Mouse (Mus musculus) embryonic facial prominence, embryonic 15.5 days (tissue): Measurements from ENCODE around the gene App. TPM values are rescaled to one million over a fixed set of nuclear protein-coding genes. Genes with fewer than 3 reads are reported as not detected.

Experiments
- ATAC-seq: fragments of 200-750 bp; cut with Nextera tagmentation; 2 replicates; pipeline ENCODE4 v1.8.0; 2017; ENCODE audit warnings: low read depth, moderate TSS enrichment; ENCODE audit not compliant: insufficient number of reproducible peaks, low FRiP score, low TSS enrichment
- H3K27ac ChIP-seq: fragments of 300-500 bp; sonication (generic); replicated peaks from 2 replicates; pipeline ENCODE4 v1.5.1; 2015; ENCODE audit warnings: mild to moderate bottlenecking, inconsistent platforms
- H3K27me3 ChIP-seq: fragments of 300-500 bp; sonication (generic); 2 replicates; pipeline ENCODE4 v1.6.1; 2015; ENCODE audit warnings: inconsistent platforms
- H3K36me3 ChIP-seq: fragments of 300-500 bp; sonication (generic); 2 replicates; pipeline ENCODE4 v1.6.1; 2015; ENCODE audit warnings: mild to moderate bottlenecking, inconsistent platforms
- H3K4me1 ChIP-seq: fragments of 300-500 bp; sonication (generic); 2 replicates; pipeline ENCODE4 v1.6.1; 2015; ENCODE audit warnings: inconsistent platforms
- H3K4me2 ChIP-seq: fragments of 300-500 bp; sonication (generic); replicated peaks from 2 replicates; pipeline ENCODE4 v1.6.1; 2015; ENCODE audit warnings: mild to moderate bottlenecking, inconsistent platforms
- H3K4me3 ChIP-seq: fragments of 300-500 bp; sonication (generic); replicated peaks from 2 replicates; pipeline ENCODE4 v1.5.1; 2015; ENCODE audit warnings: mild to moderate bottlenecking, inconsistent platforms
- H3K9ac ChIP-seq: fragments of 300-500 bp; sonication (generic); 2 replicates; pipeline ENCODE4 v1.6.1; 2015; ENCODE audit warnings: inconsistent platforms
- H3K9me3 ChIP-seq: fragments of 300-500 bp; sonication (generic); replicated peaks from 2 replicates; pipeline ENCODE4 v1.6.1; 2016; ENCODE audit warnings: inconsistent platforms
- WGBS: fragments of 180-500 bp; shearing (Covaris S2); methylation state at CpG from one replicate; pipeline ENCODE4 v1.1.7; 2015; 5-methylcytosine and 5-hydroxymethylcytosine counted together
- polyA plus RNA-seq: library from polyadenylated mRNA; unstranded; fragments of >200 nt; fragmentation: Nextera tagmentation; extraction: Ambion mirVana; gene quantifications from 2 replicates; pipeline ENCODE4 v1.2.1, GENCODE M21; 2015

Gene App
- polyA plus RNA-seq, 1 experiment from 2014 or later, result 261 TPM

- H3K27ac ChIP-seq, result no peak overlapping the region
- H3K9ac ChIP-seq, result no peak overlapping the region
- no peak overlapping the region for H3K4me3 ChIP-seq
- H3K36me3 ChIP-seq, result peaks cover 33% of the 10 kb centered on the region; the same call in 1 of the 2 replicates
- ATAC-seq, result no peak
- H3K27me3 ChIP-seq, result no peaks in the 10 kb centered on the region
- 79% methylated on average over 6 of the region's 6 CpGs for WGBS
- no peak overlapping the region for H3K4me2 ChIP-seq
- no peaks in the 10 kb centered on the region for H3K9me3 ChIP-seq
- H3K4me1 ChIP-seq, result no peaks in the 10 kb centered on the region
These were observed 98.7 kb downstream of the App start for GRCm38 (mm10) chr16:85074889-85075288.

GRCm38 (mm10) chr16:85072624-85073023 lies 100.9 kb downstream of the App start:
- Histone ChIP-seq H3K4me3 (no peak overlapping the region), H3K4me1 (no peaks in the 10 kb centered on the region), H3K9me3 (no peaks in the 10 kb centered on the region), H3K27ac (no peak overlapping the region), H3K4me2 (no peak overlapping the region), H3K27me3 (no peaks in the 10 kb centered on the region), H3K9ac (no peak overlapping the region), H3K36me3 (peaks cover 18% of the 10 kb centered on the region; the same call in 1 of the 2 replicates)
- no peak for ATAC-seq
- WGBS, result 89% methylated on average over 12 of the region's 12 CpGs

- no peak for ATAC-seq
- H3K27me3 ChIP-seq, result no peaks in the 10 kb centered on the region
- H3K36me3 ChIP-seq, result peaks cover 18% of the 10 kb centered on the region; the same call in 1 of the 2 replicates
- no peak overlapping the region for H3K27ac ChIP-seq
- no peak overlapping the region for H3K4me2 ChIP-seq
- 89% methylated on average over 12 of the region's 12 CpGs for WGBS
- no peaks in the 10 kb centered on the region for H3K9me3 ChIP-seq
- H3K4me1 ChIP-seq, result no peaks in the 10 kb centered on the region
- H3K4me3 ChIP-seq, result no peak overlapping the region
- no peak overlapping the region for H3K9ac ChIP-seq
These were observed 101.8 kb downstream of the App start for GRCm38 (mm10) chr16:85071791-85072190.

- peaks cover 17% of the 10 kb centered on the region; the same call in 1 of the 2 replicates for H3K36me3 ChIP-seq
- WGBS, result 100% methylated on average over 1 of the region's 1 CpGs
- ATAC-seq, result no peak
- no peak overlapping the region for H3K4me3 ChIP-seq
- no peaks in the 10 kb centered on the region for H3K4me1 ChIP-seq
- H3K9ac ChIP-seq, result no peak overlapping the region
- no peaks in the 10 kb centered on the region for H3K27me3 ChIP-seq
- no peak overlapping the region for H3K4me2 ChIP-seq
- H3K9me3 ChIP-seq, result no peaks in the 10 kb centered on the region
- no peak overlapping the region for H3K27ac ChIP-seq
These were observed 102.3 kb downstream of the App start for GRCm38 (mm10) chr16:85071248-85071647.

GRCm38 (mm10) chr16:85067254-85067893 lies 106.2 kb downstream of the App start:
- H3K9me3 ChIP-seq, result no peaks in the 10 kb centered on the region
- H3K36me3 ChIP-seq, result peaks cover 9% of the 10 kb centered on the region; the same call in 1 of the 2 replicates
- H3K4me1 ChIP-seq, result no peaks in the 10 kb centered on the region
- H3K9ac ChIP-seq, result no peak overlapping the region
- no peak overlapping the region for H3K4me3 ChIP-seq
- H3K27me3 ChIP-seq, result no peaks in the 10 kb centered on the region
- no peak overlapping the region for H3K4me2 ChIP-seq
- 91% methylated on average over 13 of the region's 13 CpGs for whole genome bisulfite sequencing
- H3K27ac ChIP-seq, result no peak overlapping the region
- no peak for ATAC-seq

GRCm38 (mm10) chr16:85066227-85066626 lies 107.3 kb downstream of the App start:
- no peaks in the 10 kb centered on the region for H3K27me3 ChIP-seq
- H3K4me1 ChIP-seq, result no peaks in the 10 kb centered on the region
- no peak for ATAC-seq
- no peak overlapping the region for H3K4me3 ChIP-seq
- H3K36me3 ChIP-seq, result 0 out of 2 replicates have a peak, but pooled peaks cover 4% of the 10 kb centered on the region
- no peaks in the 10 kb centered on the region for H3K9me3 ChIP-seq
- no peak overlapping the region for H3K9ac ChIP-seq
- no peak overlapping the region for H3K27ac ChIP-seq
- no peak overlapping the region for H3K4me2 ChIP-seq
- 85% methylated on average over 11 of the region's 11 CpGs for WGBS

GRCm38 (mm10) chr16:85064800-85065199 lies 108.8 kb downstream of the App start:
- H3K27ac ChIP-seq, result no peak overlapping the region

GRCm38 (mm10) chr16:85062732-85063131 lies 110.8 kb downstream of the App start:
- H3K27ac ChIP-seq, result no peak overlapping the region
- H3K9ac ChIP-seq, result no peak overlapping the region
- H3K27me3 ChIP-seq, result no peaks in the 10 kb centered on the region
- no peak overlapping the region for H3K4me2 ChIP-seq
- no peak for ATAC-seq
- H3K4me3 ChIP-seq, result no peak overlapping the region
- H3K36me3 ChIP-seq, result 0 out of 2 replicates have a peak, but pooled peaks cover 4% of the 10 kb centered on the region
- H3K9me3 ChIP-seq, result no peaks in the 10 kb centered on the region
- H3K4me1 ChIP-seq, result peaks cover 7% of the 10 kb centered on the region; the same call in 1 of the 2 replicates
- WGBS, result 85% methylated on average over 3 of the region's 3 CpGs

More at GRCm38 (mm10) chr16:85064800-85065199, 108.8 kb downstream of the App start:
- Histone ChIP-seq H3K4me1 (no peaks in the 10 kb centered on the region), H3K4me3 (no peak overlapping the region), H3K4me2 (no peak overlapping the region), H3K27me3 (no peaks in the 10 kb centered on the region), H3K36me3 (0 out of 2 replicates have a peak, but pooled peaks cover 4% of the 10 kb centered on the region), H3K9ac (no peak overlapping the region), H3K9me3 (no peaks in the 10 kb centered on the region)
- 86% methylated on average over 6 of the region's 6 CpGs for WGBS
- ATAC-seq, result no peak

- Histone ChIP-seq H3K9me3 (no peaks in the 10 kb centered on the region), H3K36me3 (0 out of 2 replicates have a peak, but pooled peaks cover 9% of the 10 kb centered on the region), H3K9ac (no peak overlapping the region), H3K4me2 (no peak overlapping the region), H3K27me3 (no peaks in the 10 kb centered on the region), H3K4me3 (no peak overlapping the region), H3K27ac (no peak overlapping the region), H3K4me1 (peaks cover 7% of the 10 kb centered on the region; the same call in 1 of the 2 replicates)
- ATAC-seq, result no peak
- 88% methylated on average over 4 of the region's 4 CpGs for WGBS
These were observed 111.8 kb downstream of the App start for GRCm38 (mm10) chr16:85061725-85062124.

GRCm38 (mm10) chr16:85058138-85058537 lies 115.4 kb downstream of the App start:
- H3K4me3 ChIP-seq, result no peak overlapping the region
- peaks cover 7% of the 10 kb centered on the region; the same call in 1 of the 2 replicates for H3K4me1 ChIP-seq
- peaks cover 26% of the 10 kb centered on the region; the same call in 1 of the 2 replicates for H3K36me3 ChIP-seq
- no peak for ATAC-seq
- H3K9me3 ChIP-seq, result no peaks in the 10 kb centered on the region
- no peak overlapping the region for H3K27ac ChIP-seq
- no peak overlapping the region for H3K9ac ChIP-seq
- H3K4me2 ChIP-seq, result no peak overlapping the region
- 57% methylated on average over 5 of the region's 5 CpGs for WGBS
- no peaks in the 10 kb centered on the region for H3K27me3 ChIP-seq

GRCm38 (mm10) chr16:85056212-85056611 lies 117.4 kb downstream of the App start:
- Histone ChIP-seq H3K9me3 (no peaks in the 10 kb centered on the region), H3K27ac (no peak overlapping the region), H3K9ac (no peak overlapping the region), H3K4me1 (peaks cover 7% of the 10 kb centered on the region; the same call in 1 of the 2 replicates), H3K4me2 (no peak overlapping the region), H3K27me3 (no peaks in the 10 kb centered on the region), H3K4me3 (no peak overlapping the region), H3K36me3 (peaks cover 21% of the 10 kb centered on the region; the same call in 1 of the 2 replicates)
- WGBS, result 93% methylated on average over 10 of the region's 10 CpGs
- no peak for ATAC-seq
